Mouse (Mus musculus) E14TG2a.4 (cell line): ENCODE measurements around the gene Gm28048.

Experiments
- CTCF ChIP-seq: conservative IDR thresholded peaks from 2 replicates; pipeline ENCODE4 v1.5.1; 2014; ENCODE audit warnings: low read length
- NANOG ChIP-seq: IDR thresholded peaks from 2 replicates; pipeline ENCODE4 v1.6.1; 2014; ENCODE audit warnings: borderline replicate concordance, low read length, mixed read lengths
- POU5F1 ChIP-seq: IDR thresholded peaks from 2 replicates; pipeline ENCODE4 v1.6.1; 2014; ENCODE audit warnings: low read length, borderline replicate concordance

- TF ChIP-seq CTCF, result no peak
- TF ChIP-seq POU5F1, result no peak
- TF ChIP-seq NANOG, result no peak
Observed at GRCm38 (mm10) chr11:22824049-22824705, 157.7 kb downstream of the Gm28048 start.
